Mouse (Mus musculus): ENCODE results near the gene Herc3.

DNA sequence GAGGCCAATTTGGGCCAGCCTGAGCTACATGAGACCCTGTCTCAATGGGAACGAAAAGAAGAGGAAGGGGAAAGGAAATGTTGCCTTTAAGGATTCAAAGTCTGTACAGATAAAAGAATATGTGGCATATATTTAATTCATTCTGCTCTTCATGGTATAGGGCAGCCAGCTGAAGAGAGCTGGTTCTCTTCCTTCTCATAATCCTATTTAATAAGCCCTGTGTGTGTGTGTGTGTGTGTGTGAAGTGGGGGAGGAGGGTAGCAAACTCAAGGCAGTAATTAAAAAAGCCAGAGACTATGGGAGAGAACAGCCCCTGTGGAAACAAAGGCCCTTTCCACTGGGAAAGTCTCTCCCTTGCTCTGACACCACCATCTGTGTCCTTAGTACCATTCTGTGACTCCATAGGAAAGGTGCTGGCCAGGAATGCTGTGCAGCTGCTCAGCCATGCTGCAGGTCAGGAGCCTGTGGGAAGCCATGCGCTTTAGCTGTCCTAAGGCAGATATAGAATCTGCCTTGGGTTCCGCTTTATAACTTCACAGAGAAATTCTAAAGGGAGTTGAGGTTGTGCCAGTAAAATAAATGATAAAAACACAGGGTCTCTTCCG is 32.5 kb downstream of the Herc3 start:
- TF ChIP-seq EP300 (IDR thresholded peaks at IDR 0.05; ENCODE audit: low read depth in 1 of 2, low read length in 2 of 2) (no peak), KAT2A (conservative IDR thresholded peaks at IDR 0.05; ENCODE audit: low read depth, low read length) (no peak), POLR2A (IDR thresholded peaks at IDR 0.05; ENCODE audit: control insufficient read depth in 1 of 2, insufficient read depth in 1 of 2, low read depth in 1 of 2, low read length in 2 of 2, poor library complexity in 1 of 2) (no peak), CTCF (IDR thresholded peaks at IDR 0.05 in 2 of 3, conservative IDR thresholded peaks at IDR 0.05 in 1 of 3; ENCODE audit: control insufficient read depth in 1 of 3, insufficient read depth in 1 of 3, low read depth in 2 of 3, low read length in 3 of 3, poor library complexity in 1 of 3, severe bottlenecking in 1 of 3) (no peak), TAL1 (IDR thresholded peaks at IDR 0.05; ENCODE audit: low read length) (no peak), MYC (IDR thresholded peaks at IDR 0.05; ENCODE audit: low read depth, low read length) (no peak), ZKSCAN1 (IDR thresholded peaks at IDR 0.05; ENCODE audit: low read depth, low read length) (no peak)

All from MEL (cell line).